Comparison of ENCODE assay signal across 14 mouse cellular contexts in genomic region chr19:5108702-5109101, GRCm38 (mm10). TPM values are rescaled to one million over a fixed set of nuclear protein-coding genes. Genes with fewer than 3 reads are reported as not detected.
DNase-seq lines count a peak whose midpoint lies in the region; ATAC-seq and TF ChIP-seq lines count a peak whose summit lies in the region.
"Had no signal": no experiment of that assay in that cellular context is flagged by ENCODE, and none has a peak within 500 bp of the region (broad histone marks: within the 10 kb centered on the region; RNA-seq: fewer than 3 reads in every experiment).

No protein-coding gene starts in this region.

- no peak for TF ChIP-seq CTCF in forebrain, postnatal 0 days (IDR thresholded peaks at IDR 0.05; ENCODE audit: low read depth)

- H3K9me3 ChIP-seq in heart, embryonic 13.5 days, result no peaks in the 10 kb centered on the region
- no peaks in the 10 kb centered on the region for H3K9me3 ChIP-seq in kidney, embryonic 15.5 days (replicated peaks)
- H3K9me3 ChIP-seq in stomach, embryonic 16.5 days (replicated peaks; ENCODE audit: control insufficient read depth, low read length), result no peaks in the 10 kb centered on the region
- no peaks in the 10 kb centered on the region for H3K9me3 ChIP-seq in forebrain, postnatal 0 days (ENCODE audit: low read length)

- H3K36me3 ChIP-seq in heart, embryonic 13.5 days, result peaks cover 66% of the 10 kb centered on the region
- peaks cover 61% of the 10 kb centered on the region for H3K36me3 ChIP-seq in kidney, embryonic 15.5 days
- peaks cover 18% of the 10 kb centered on the region for H3K36me3 ChIP-seq in stomach, embryonic 16.5 days (ENCODE audit: control insufficient read depth, insufficient read depth, low read length)
- peaks cover 69% of the 10 kb centered on the region for H3K36me3 ChIP-seq in forebrain, postnatal 0 days (ENCODE audit: insufficient read depth)

- ATAC-seq in heart, embryonic 13.5 days (ENCODE audit: extremely low read depth, insufficient number of reproducible peaks, low FRiP score, low TSS enrichment), result no peak
- peak; percentile 28 for ATAC-seq in kidney, embryonic 15.5 days (replicated peaks; ENCODE audit: low FRiP score)
- 0 out of 2 replicates have a peak, but pooled peaks have one; percentile 9 for ATAC-seq in stomach, embryonic 16.5 days (ENCODE audit: insufficient read depth, low FRiP score)
- ATAC-seq in forebrain, postnatal 0 days, result no peak
- ATAC-seq: activated CD4-positive, CD25-positive, alpha-beta regulatory T cell, adult 4 months; hindbrain, embryonic 16.5 days had no signal

- no peak overlapping the region for H3K4me3 ChIP-seq in heart, embryonic 13.5 days
- no peak overlapping the region for H3K4me3 ChIP-seq in kidney, embryonic 15.5 days (replicated peaks)
- no peak overlapping the region for H3K4me3 ChIP-seq in stomach, embryonic 16.5 days (replicated peaks; ENCODE audit: low read length)
- H3K4me3 ChIP-seq in forebrain, postnatal 0 days (ENCODE audit: low read depth, low read length), result no peak overlapping the region

- no peaks in the 10 kb centered on the region for H3K27me3 ChIP-seq in heart, embryonic 13.5 days (replicated peaks)
- no peaks in the 10 kb centered on the region for H3K27me3 ChIP-seq in kidney, embryonic 15.5 days
- H3K27me3 ChIP-seq in stomach, embryonic 16.5 days (ENCODE audit: control insufficient read depth, insufficient read depth, low read length), result no peaks in the 10 kb centered on the region
- no peaks in the 10 kb centered on the region for H3K27me3 ChIP-seq in forebrain, postnatal 0 days (ENCODE audit: insufficient read depth, low read length)

- H3K4me2 ChIP-seq in heart, embryonic 13.5 days, result no peak overlapping the region
- peak overlapping the region; percentile 18; the same call in 1 of the 2 replicates for H3K4me2 ChIP-seq in kidney, embryonic 15.5 days
- H3K4me2 ChIP-seq in stomach, embryonic 16.5 days (ENCODE audit: low read depth, low read length), result no peak overlapping the region
- H3K4me2 ChIP-seq in forebrain, postnatal 0 days (ENCODE audit: low read depth), result no peak overlapping the region

- no peak overlapping the region; the same call in 1 of the 2 replicates for H3K27ac ChIP-seq in heart, embryonic 13.5 days (replicated peaks)
- peak overlapping the region; percentile 86 for H3K27ac ChIP-seq in kidney, embryonic 15.5 days
- H3K27ac ChIP-seq in stomach, embryonic 16.5 days (ENCODE audit: low read length), result peak overlapping the region; percentile 31; the same call in 1 of the 2 replicates
- H3K27ac ChIP-seq in forebrain, postnatal 0 days (ENCODE audit: low read depth, low read length), result no peak overlapping the region
- H3K27ac ChIP-seq: macrophage had no signal

- H3K9ac ChIP-seq in heart, embryonic 13.5 days, result peak overlapping the region; percentile 16; the same call in 1 of the 2 replicates
- H3K9ac ChIP-seq in kidney, embryonic 15.5 days, result no peak overlapping the region
- no peak overlapping the region for H3K9ac ChIP-seq in stomach, embryonic 16.5 days (ENCODE audit: low read length)
- no peak overlapping the region for H3K9ac ChIP-seq in forebrain, postnatal 0 days

- DNase-seq in heart, adult 9 months (ENCODE audit: low spot score in 2 of 2), result no peak
- DNase-seq in lung, postnatal 36 days, result peak; percentile 44
- DNase-seq in lung, postnatal 14 days, result no peak
- DNase-seq in ovary, postnatal 36 days (ENCODE audit: low spot score), result no peak
- DNase-seq in forebrain, postnatal 0 days, result no peak
- DNase-seq: B cell, adult 2 months; thymus, postnatal 14 days had no signal

- 27% methylated on average over 4 of the region's 4 CpGs for WGBS in heart, embryonic 13.5 days
- WGBS in kidney, embryonic 15.5 days, result 68% methylated on average over 4 of the region's 4 CpGs
- WGBS in stomach, embryonic 16.5 days, result 52% methylated on average over 4 of the region's 4 CpGs
- 64% methylated on average over 4 of the region's 4 CpGs for WGBS in forebrain, postnatal 0 days

- H3K4me1 ChIP-seq in heart, embryonic 13.5 days, result peaks cover 25% of the 10 kb centered on the region
- H3K4me1 ChIP-seq in kidney, embryonic 15.5 days, result peaks cover 39% of the 10 kb centered on the region
- peaks cover 16% of the 10 kb centered on the region for H3K4me1 ChIP-seq in stomach, embryonic 16.5 days (ENCODE audit: control insufficient read depth, insufficient read depth, low read length)
- H3K4me1 ChIP-seq in forebrain, postnatal 0 days (ENCODE audit: insufficient read depth), result peaks cover 10% of the 10 kb centered on the region

RNA-seq across cellular contexts. Expression of gene Rab1b, which starts 1.8 kb away (rescaled TPM):
- polyA plus RNA-seq in heart, embryonic 13.5 days (2015; fragmentation: Nextera tagmentation; extraction: Ambion mirVana), result 220 TPM in 2 replicates
- 268 and 290 TPM in 2 replicates for polyA plus RNA-seq in kidney, embryonic 15.5 days (2015; fragmentation: Nextera tagmentation; extraction: Ambion mirVana)
- polyA plus RNA-seq in stomach, embryonic 16.5 days (2015; fragmentation: Nextera tagmentation; extraction: Ambion mirVana), result 240 and 242 TPM in 2 replicates
- total RNA-seq in forebrain, postnatal 0 days (2014; rRNA removed), result 219 and 231 TPM in 2 replicates
- polyA plus RNA-seq in forebrain, postnatal 0 days (2015; fragmentation: Nextera tagmentation; extraction: Ambion mirVana), result 249 and 288 TPM in 2 replicates

RNA-seq across cellular contexts. Expression of gene Klc2, which starts 9.7 kb away (rescaled TPM):
- polyA plus RNA-seq in heart, embryonic 13.5 days (2015; fragmentation: Nextera tagmentation; extraction: Ambion mirVana), result 18.4 and 22.3 TPM in 2 replicates
- 27.5 and 27.8 TPM in 2 replicates for polyA plus RNA-seq in kidney, embryonic 15.5 days (2015; fragmentation: Nextera tagmentation; extraction: Ambion mirVana)
- 13.6 TPM in 2 replicates for polyA plus RNA-seq in stomach, embryonic 16.5 days (2015; fragmentation: Nextera tagmentation; extraction: Ambion mirVana)
- 138 and 146 TPM in 2 replicates for total RNA-seq in forebrain, postnatal 0 days (2014; rRNA removed)
- polyA plus RNA-seq in forebrain, postnatal 0 days (2015; fragmentation: Nextera tagmentation; extraction: Ambion mirVana), result 54.5 and 58.6 TPM in 2 replicates

RNA-seq across cellular contexts. Expression of gene Cnih2, which starts 10.4 kb away (rescaled TPM):
- polyA plus RNA-seq in heart, embryonic 13.5 days (2015; fragmentation: Nextera tagmentation; extraction: Ambion mirVana), result 4.6 and 5.8 TPM in 2 replicates
- 13.3 and 15.1 TPM in 2 replicates for polyA plus RNA-seq in kidney, embryonic 15.5 days (2015; fragmentation: Nextera tagmentation; extraction: Ambion mirVana)
- polyA plus RNA-seq in stomach, embryonic 16.5 days (2015; fragmentation: Nextera tagmentation; extraction: Ambion mirVana), result 5.8 and 7.4 TPM in 2 replicates
- 567 and 663 TPM in 2 replicates for total RNA-seq in forebrain, postnatal 0 days (2014; rRNA removed)
- 563 and 604 TPM in 2 replicates for polyA plus RNA-seq in forebrain, postnatal 0 days (2015; fragmentation: Nextera tagmentation; extraction: Ambion mirVana)
- polyA plus RNA-seq: activated CD4-positive, CD25-positive, alpha-beta regulatory T cell, adult 4 months; macrophage had no signal

RNA-seq across cellular contexts. Expression of gene Yif1a, which starts 20.4 kb away (rescaled TPM):
- 84.3 and 94.6 TPM in 2 replicates for polyA plus RNA-seq in heart, embryonic 13.5 days (2015; fragmentation: Nextera tagmentation; extraction: Ambion mirVana)
- polyA plus RNA-seq in kidney, embryonic 15.5 days (2015; fragmentation: Nextera tagmentation; extraction: Ambion mirVana), result 99.8 and 101 TPM in 2 replicates
- 110 and 123 TPM in 2 replicates for polyA plus RNA-seq in stomach, embryonic 16.5 days (2015; fragmentation: Nextera tagmentation; extraction: Ambion mirVana)
- total RNA-seq in forebrain, postnatal 0 days (2014; rRNA removed), result 44.6 and 54.9 TPM in 2 replicates
- 50.5 and 59.9 TPM in 2 replicates for polyA plus RNA-seq in forebrain, postnatal 0 days (2015; fragmentation: Nextera tagmentation; extraction: Ambion mirVana)

RNA-seq across cellular contexts. Expression of gene Tmem151a, which starts 23.4 kb away (rescaled TPM):
- 3.5 and 4.8 TPM in 2 replicates for polyA plus RNA-seq in heart, embryonic 13.5 days (2015; fragmentation: Nextera tagmentation; extraction: Ambion mirVana)
- 1.3 and 1.8 TPM in 2 replicates for polyA plus RNA-seq in kidney, embryonic 15.5 days (2015; fragmentation: Nextera tagmentation; extraction: Ambion mirVana)
- 4.9 and 6.8 TPM in 2 replicates for polyA plus RNA-seq in stomach, embryonic 16.5 days (2015; fragmentation: Nextera tagmentation; extraction: Ambion mirVana)
- 22.6 and 37.0 TPM in 2 replicates for total RNA-seq in forebrain, postnatal 0 days (2014; rRNA removed)
- polyA plus RNA-seq in forebrain, postnatal 0 days (2015; fragmentation: Nextera tagmentation; extraction: Ambion mirVana), result 40.6 and 46.2 TPM in 2 replicates
- total RNA-seq: MEL had no signal
- polyA plus RNA-seq: activated CD4-positive, CD25-positive, alpha-beta regulatory T cell, adult 4 months had no signal

Comparison
In these comparisons a context has a peak if more than half of its experiments do, and no peak if none do; other contexts are left out.
1. ATAC-seq: peak in kidney, embryonic 15.5 days (single experiment) and stomach, embryonic 16.5 days (single experiment); none in heart, embryonic 13.5 days (single experiment) and forebrain, postnatal 0 days (single experiment).
2. H3K27ac ChIP-seq: peak in kidney, embryonic 15.5 days (single experiment) and stomach, embryonic 16.5 days (single experiment); none in heart, embryonic 13.5 days (single experiment) and forebrain, postnatal 0 days (single experiment).
3. RNA of gene Cnih2, which starts 10.4 kb away (polyA plus RNA-seq): 563 to 604 TPM in forebrain, postnatal 0 days; 13.3 to 15.1 TPM in kidney, embryonic 15.5 days, 5.8 to 7.4 TPM in stomach, embryonic 16.5 days and 4.6 to 5.8 TPM in heart, embryonic 13.5 days; every median in the first group is over 10 times any median in the second.